14 mouse cellular contexts compared by ENCODE assay signal in the genomic region with DNA sequence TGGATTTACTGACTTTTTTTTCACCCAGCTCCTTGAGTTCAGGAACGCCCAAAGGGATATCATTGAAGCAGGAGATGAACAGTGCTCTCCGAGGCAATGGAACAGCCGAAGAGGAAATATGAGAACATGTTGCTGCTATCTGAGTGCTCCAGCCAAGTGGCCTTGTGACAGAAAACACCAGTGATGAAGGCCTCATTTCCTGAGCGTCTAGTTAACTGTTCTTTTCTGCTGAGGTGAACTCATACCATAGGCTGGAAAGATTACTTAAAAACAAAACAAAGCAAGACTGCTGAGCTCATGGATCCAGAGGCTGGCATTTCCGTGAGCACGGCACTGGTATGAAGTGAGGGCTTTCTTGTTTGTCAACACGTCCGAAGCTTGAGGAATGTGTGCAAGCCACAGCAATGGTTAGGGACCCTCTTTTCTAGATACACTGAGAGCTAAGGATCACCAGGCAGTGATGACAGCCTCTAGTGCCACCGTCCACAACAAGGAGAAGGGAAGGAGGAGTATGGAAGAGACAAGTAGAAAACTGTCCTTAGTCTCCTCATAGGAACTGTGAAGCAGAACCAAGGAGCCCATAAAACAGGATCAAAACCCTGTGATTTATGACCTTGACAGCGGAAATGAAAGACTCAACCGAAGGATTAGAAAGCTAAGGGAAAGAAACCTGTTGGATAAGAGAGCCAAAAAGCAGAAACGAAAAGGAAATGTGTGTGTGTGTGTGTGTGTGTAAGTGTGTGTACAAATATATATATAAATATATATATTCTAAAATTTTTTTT.
DNase-seq lines count a peak whose midpoint lies in the region; ATAC-seq and TF ChIP-seq lines count a peak whose summit lies in the region.
"Had no signal": no experiment of that assay in that cellular context is flagged by ENCODE, and none has a peak within 500 bp of the region (broad histone marks: within the 10 kb centered on the region; RNA-seq: fewer than 3 reads in every experiment).

No protein-coding gene starts in this region.

- peaks cover 27 to 32% of the 10 kb centered on the region in 2 experiments for H3K4me1 ChIP-seq in heart, embryonic 14.5 days (ENCODE audit: control insufficient read depth in 2 of 2, insufficient read depth in 2 of 2, low read length in 2 of 2)
- peaks cover 17% of the 10 kb centered on the region for H3K4me1 ChIP-seq in kidney, postnatal 0 days (replicated peaks; ENCODE audit: insufficient read depth, low read length)

- peak; percentile 60 for DNase-seq in heart, adult 8-10 months (ENCODE audit: low spot score)
- no peak for DNase-seq in heart, postnatal 36 days
- peak; percentile 36 for DNase-seq in adipocyte (ENCODE audit: low spot score)
- peak; percentile 69 for DNase-seq in kidney, postnatal 0 days (ENCODE audit: low spot score)
- no peak for DNase-seq in spleen, postnatal 4 days (ENCODE audit: low spot score in 2 of 2)
- DNase-seq in left cerebral cortex, postnatal 36 days (ENCODE audit: low spot score in 2 of 2), result no peak
- no peak for DNase-seq in urinary bladder, postnatal 10 days (ENCODE audit: low spot score)
- DNase-seq: adrenal gland, postnatal 25 days; cerebellum, adult 18-20 months; gastrocnemius, postnatal 25 days had no signal

- H3K4me3 ChIP-seq in heart, embryonic 14.5 days (ENCODE audit: control insufficient read depth in 1 of 2, insufficient read depth in 1 of 2, low read depth in 1 of 2, low read length in 2 of 2), result no peak overlapping the region
- no peak overlapping the region for H3K4me3 ChIP-seq in kidney, postnatal 0 days (replicated peaks; ENCODE audit: low read depth, low read length)

- peak overlapping the region; percentile 32 for H3K4me2 ChIP-seq in heart, embryonic 14.5 days (ENCODE audit: low read length)
- H3K4me2 ChIP-seq in kidney, postnatal 0 days (ENCODE audit: low read length), result no peak overlapping the region

- intact Hi-C loops in heart, postnatal 36 days (cut with DNase I), result loop anchor here (10.0 kb wide), 1 partner anchor 265 kb away; no protein-coding TSS in a partner anchor
- intact Hi-C loops in left cerebral cortex, postnatal 36 days (cut with DNase I), result no loop called here

- no peak for TF ChIP-seq CTCF in kidney, postnatal 0 days (IDR thresholded peaks at IDR 0.05; ENCODE audit: low read depth)

- no peak for ATAC-seq in heart, embryonic 14.5 days (ENCODE audit: insufficient number of reproducible peaks, insufficient read depth, low FRiP score, low read depth)
- ATAC-seq in kidney, postnatal 0 days (replicated peaks; ENCODE audit: low FRiP score, low read depth), result no peak
- ATAC-seq: forebrain, embryonic 14.5 days; intestine, postnatal 0 days; Patski had no signal

- WGBS in heart, embryonic 14.5 days, result 22% methylated on average over 12 of the region's 12 CpGs
- 23% methylated on average over 12 of the region's 12 CpGs for WGBS in kidney, postnatal 0 days

- H3K27me3 ChIP-seq in heart, embryonic 14.5 days (ENCODE audit: control insufficient read depth, insufficient read depth, low read length), result no peaks in the 10 kb centered on the region
- no peaks in the 10 kb centered on the region for H3K27me3 ChIP-seq in kidney, postnatal 0 days (ENCODE audit: insufficient read depth, low read length)
- H3K27me3 ChIP-seq: Patski had no signal

- no peaks in the 10 kb centered on the region for H3K9me3 ChIP-seq in heart, embryonic 14.5 days (ENCODE audit: control insufficient read depth, low read length)
- no peaks in the 10 kb centered on the region for H3K9me3 ChIP-seq in kidney, postnatal 0 days (replicated peaks; ENCODE audit: low read length)

- 0 out of 2 replicates have a peak overlapping the region, but pooled peaks have one; percentile 2 for H3K9ac ChIP-seq in heart, embryonic 14.5 days (ENCODE audit: low read length)
- H3K9ac ChIP-seq in kidney, postnatal 0 days (ENCODE audit: low read depth, low read length), result no peak overlapping the region

- peak overlapping the region; percentile 70 to 82 for H3K27ac ChIP-seq in heart, embryonic 14.5 days (replicated peaks in 1 of 2; ENCODE audit: control insufficient read depth in 1 of 2, insufficient read depth in 1 of 2, low read depth in 2 of 2, low read length in 2 of 2)
- H3K27ac ChIP-seq in kidney, postnatal 0 days, result peak overlapping the region; percentile 64

- no peaks in the 10 kb centered on the region for H3K36me3 ChIP-seq in heart, embryonic 14.5 days (ENCODE audit: control insufficient read depth, insufficient read depth, low read length)
- H3K36me3 ChIP-seq in kidney, postnatal 0 days (ENCODE audit: insufficient read depth, low read length), result no peaks in the 10 kb centered on the region

Comparison
In these comparisons a context has a peak if more than half of its experiments do, and no peak if none do; other contexts are left out.
1. DNase-seq: peak in heart, adult 8-10 months (single experiment), adipocyte (single experiment) and kidney, postnatal 0 days (single experiment); none in heart, postnatal 36 days (0 of 2), spleen, postnatal 4 days (0 of 2), left cerebral cortex, postnatal 36 days (0 of 2) and urinary bladder, postnatal 10 days (single experiment).